Mouse (Mus musculus) MEL (cell line): Measurements from ENCODE around the gene Rab42. TPM values are rescaled to one million over a fixed set of nuclear protein-coding genes. Genes with fewer than 3 reads are reported as not detected.

ENCODE experiments used
- DNase-seq: peaks from one replicate; pipeline ENCODE4 v3.0.0; 2011; ENCODE audit warnings: low read depth, low spot score
- H3K27ac ChIP-seq: 2 replicates; pipeline ENCODE4 v1.5.1; 2012; ENCODE audit warnings: low read depth, mild to moderate bottlenecking, control low read depth, low read length, moderate library complexity; ENCODE audit not compliant: control insufficient read depth
- H3K27me3 ChIP-seq, 2 experiments: fragments of 150-350 bp in 1 of 2; sonication (generic) in 1 of 2; 2 replicates each; pipeline ENCODE4 v1.6.1; 2012; ENCODE audit warnings: low read length in 2 of 2, mild to moderate bottlenecking in 2 of 2, improper control_type of control experiment in 1 of 2, moderate library complexity in 1 of 2; ENCODE audit not compliant: insufficient read depth in 2 of 2, control insufficient read depth in 1 of 2
- H3K36me3 ChIP-seq, 2 experiments: 2 replicates each; pipeline ENCODE4 v1.6.1; 2012 to 2014; ENCODE audit warnings: low read length in 2 of 2, improper control_type of control experiment in 1 of 2, inconsistent platforms in 1 of 2, mild to moderate bottlenecking in 1 of 2; ENCODE audit not compliant: insufficient read depth in 2 of 2, control insufficient read depth in 1 of 2
- H3K4me1 ChIP-seq, 2 experiments: fragments of 150-350 bp in 1 of 2; sonication (generic) in 1 of 2; 2 replicates each; pipeline ENCODE4 v1.6.1; 2012; ENCODE audit warnings: low read length in 2 of 2, improper control_type of control experiment in 1 of 2, mild to moderate bottlenecking in 1 of 2; ENCODE audit not compliant: insufficient read depth in 2 of 2, control insufficient read depth in 1 of 2
- H3K4me3 ChIP-seq, 2 experiments: fragments of 150-350 bp in 1 of 2; sonication (generic) in 1 of 2; 2 replicates each; pipeline ENCODE4 v1.5.1; 2012; ENCODE audit warnings: low read depth in 2 of 2, low read length in 2 of 2, mild to moderate bottlenecking in 2 of 2, moderate library complexity in 2 of 2, control low read depth in 1 of 2, improper control_type of control experiment in 1 of 2; ENCODE audit not compliant: control insufficient read depth in 1 of 2, insufficient read depth in 1 of 2
- H3K79me2 ChIP-seq: 2 replicates; pipeline ENCODE4 v1.6.1; 2012; ENCODE audit warnings: mild to moderate bottlenecking, low read length, moderate library complexity; ENCODE audit not compliant: control insufficient read depth, poor library complexity, insufficient read depth
- H3K9ac ChIP-seq: 2 replicates; pipeline ENCODE4 v1.6.1; 2012; ENCODE audit warnings: low read depth, mild to moderate bottlenecking, control low read depth, low read length, moderate library complexity; ENCODE audit not compliant: control insufficient read depth, poor library complexity, severe bottlenecking
- H3K9me3 ChIP-seq: fragments of 150-350 bp; sonication (generic); replicated peaks from 2 replicates; pipeline ENCODE4 v1.6.1; 2012; ENCODE audit warnings: mild to moderate bottlenecking, low read length, improper control_type of control experiment, moderate library complexity; ENCODE audit not compliant: insufficient read depth
- BHLHE40 ChIP-seq: IDR thresholded peaks from 2 replicates; pipeline ENCODE4 v1.6.1; 2012; ENCODE audit warnings: low read depth, mild to moderate bottlenecking, inconsistent platforms, low read length, improper control_type of control experiment, borderline replicate concordance
- CTCF ChIP-seq, 3 experiments: IDR thresholded peaks in 2 of 3; conservative IDR thresholded peaks in 1 of 3; 2 replicates each; pipeline ENCODE4 v1.5.1; 2011 to 2012; ENCODE audit warnings: low read length in 3 of 3, low read depth in 2 of 3, mild to moderate bottlenecking in 2 of 3, improper control_type of control experiment in 1 of 3, inconsistent platforms in 1 of 3, mixed read lengths in 1 of 3, moderate library complexity in 1 of 3; ENCODE audit not compliant: control insufficient read depth in 1 of 3, insufficient read depth in 1 of 3, poor library complexity in 1 of 3, severe bottlenecking in 1 of 3
- E2F4 ChIP-seq: IDR thresholded peaks from 2 replicates; pipeline ENCODE4 v1.6.1; 2011; ENCODE audit warnings: low read depth, low read length, improper control_type of control experiment, borderline replicate concordance
- ETS1 ChIP-seq: IDR thresholded peaks from 2 replicates; pipeline ENCODE4 v1.6.1; 2012; ENCODE audit warnings: low read depth, mild to moderate bottlenecking, inconsistent platforms, low read length, improper control_type of control experiment, moderate library complexity
- GABPA ChIP-seq: IDR thresholded peaks from 2 replicates; pipeline ENCODE4 v1.6.1; 2012; ENCODE audit warnings: low read depth, mild to moderate bottlenecking, inconsistent platforms, low read length, improper control_type of control experiment, moderate library complexity
- MAFK ChIP-seq: IDR thresholded peaks from 2 replicates; pipeline ENCODE4 v1.6.1; 2011; ENCODE audit warnings: low read depth, mild to moderate bottlenecking, low read length, improper control_type of control experiment, borderline replicate concordance
- MAX ChIP-seq: IDR thresholded peaks from 2 replicates; pipeline ENCODE4 v1.6.1; 2011; ENCODE audit warnings: low read length, improper control_type of control experiment
- MAZ ChIP-seq: IDR thresholded peaks from 2 replicates; pipeline ENCODE4 v1.6.1; 2012; ENCODE audit warnings: low read depth, mild to moderate bottlenecking, inconsistent platforms, low read length, improper control_type of control experiment
- MXI1 ChIP-seq: IDR thresholded peaks from 2 replicates; pipeline ENCODE4 v1.6.1; 2011; ENCODE audit warnings: mild to moderate bottlenecking, low read depth, low read length, improper control_type of control experiment
- MYB ChIP-seq: IDR thresholded peaks from 2 replicates; pipeline ENCODE4 v1.6.1; 2011; ENCODE audit warnings: mild to moderate bottlenecking, low read depth, low read length, improper control_type of control experiment
- MYC ChIP-seq: IDR thresholded peaks from 2 replicates; pipeline ENCODE4 v1.6.1; 2011; ENCODE audit warnings: low read depth, mild to moderate bottlenecking, low read length, improper control_type of control experiment, moderate library complexity
- POLR2A ChIP-seq, 2 experiments: IDR thresholded peaks; 2 replicates each; pipeline ENCODE4 v1.6.1; 2011 to 2012; ENCODE audit warnings: low read length in 2 of 2, mild to moderate bottlenecking in 2 of 2, control low read depth in 1 of 2, improper control_type of control experiment in 1 of 2, low read depth in 1 of 2, moderate library complexity in 1 of 2; ENCODE audit not compliant: control insufficient read depth in 1 of 2, insufficient read depth in 1 of 2, poor library complexity in 1 of 2
- POLR2AphosphoS2 ChIP-seq: IDR thresholded peaks from 2 replicates; pipeline ENCODE4 v1.6.1; 2011; ENCODE audit warnings: low read length, improper control_type of control experiment
- POLR2AphosphoS5 ChIP-seq: IDR thresholded peaks from 2 replicates; pipeline ENCODE4 v1.6.1; 2012; ENCODE audit warnings: low read depth, borderline replicate concordance, mild to moderate bottlenecking, inconsistent platforms, low read length, moderate library complexity, mixed read lengths
- SIN3A ChIP-seq: IDR thresholded peaks from 2 replicates; pipeline ENCODE4 v1.6.1; 2012; ENCODE audit warnings: low read length, improper control_type of control experiment, inconsistent platforms
- SMC3 ChIP-seq: IDR thresholded peaks from 2 replicates; pipeline ENCODE4 v1.6.1; 2011; ENCODE audit warnings: low read depth, low read length, improper control_type of control experiment
- TAL1 ChIP-seq: IDR thresholded peaks from 2 replicates; pipeline ENCODE4 v1.6.1; 2012; ENCODE audit warnings: mild to moderate bottlenecking, inconsistent platforms, low read length, moderate library complexity, mixed read lengths
- TBP ChIP-seq: IDR thresholded peaks from 2 replicates; pipeline ENCODE4 v1.8.0; 2011; ENCODE audit warnings: low read depth, low read length, improper control_type of control experiment
- TCF12 ChIP-seq: IDR thresholded peaks from 2 replicates; pipeline ENCODE4 v1.6.1; 2014; ENCODE audit warnings: low read depth, mild to moderate bottlenecking, inconsistent platforms, low read length, improper control_type of control experiment, moderate library complexity
- UBTF ChIP-seq: IDR thresholded peaks from 2 replicates; pipeline ENCODE4 v1.6.1; 2012; ENCODE audit warnings: low read depth, mild to moderate bottlenecking, inconsistent platforms, low read length, improper control_type of control experiment, moderate library complexity, borderline replicate concordance; ENCODE audit not compliant: insufficient read depth
- USF1 ChIP-seq: IDR thresholded peaks from 2 replicates; pipeline ENCODE4 v1.6.1; 2014; ENCODE audit warnings: low read depth, mild to moderate bottlenecking, inconsistent platforms, low read length, improper control_type of control experiment, moderate library complexity
- USF2 ChIP-seq, 2 experiments: IDR thresholded peaks; 2 replicates each; pipeline ENCODE4 v1.6.1; 2011 to 2012; ENCODE audit warnings: improper control_type of control experiment in 2 of 2, low read length in 2 of 2, borderline replicate concordance in 1 of 2, inconsistent platforms in 1 of 2, low read depth in 1 of 2, mild to moderate bottlenecking in 1 of 2; ENCODE audit not compliant: insufficient read depth in 1 of 2
- ZKSCAN1 ChIP-seq: IDR thresholded peaks from 2 replicates; pipeline ENCODE4 v1.6.1; 2012; ENCODE audit warnings: low read depth, mild to moderate bottlenecking, inconsistent platforms, low read length, improper control_type of control experiment, moderate library complexity
- ZMIZ1 ChIP-seq: IDR thresholded peaks from 2 replicates; pipeline ENCODE4 v1.6.1; 2012; ENCODE audit warnings: low read depth, mild to moderate bottlenecking, inconsistent platforms, low read length, improper control_type of control experiment, moderate library complexity
- ZNF384 ChIP-seq: IDR thresholded peaks from 2 replicates; pipeline ENCODE4 v1.6.1; 2012; ENCODE audit warnings: low read depth, mild to moderate bottlenecking, inconsistent platforms, low read length, improper control_type of control experiment
- polyA plus RNA-seq, 2 experiments: library from polyadenylated mRNA; stranded (reverse) in 1 of 2; unstranded in 1 of 2; fragments of >175 nt in 1 of 2; fragments of >200 nt in 1 of 2; gene quantifications; 2 replicates each; pipeline versions ENCODE4 v1.2.1 to v1.2.4; 2012; ENCODE audit warnings: low replicate concordance in 2 of 2, low read depth in 1 of 2; ENCODE audit not compliant: insufficient read length in 2 of 2, insufficient read depth in 1 of 2, missing spikeins in 1 of 2
- total RNA-seq: library from RNA; depleted of rRNA; stranded (reverse); fragments of 300-350 nt; gene quantifications from 2 replicates; pipeline ENCODE4 v1.2.3, GENCODE M21; 2012

Rab42 gene
- total and polyA plus RNA-seq, 3 experiments = 0.40 to 0.85 TPM; not detected in 1

GRCm38 (mm10) chr4:132311209-132311608 is 8.0 kb upstream of the Rab42 start (continued):
- no peak for TF ChIP-seq SMC3
- TF ChIP-seq TAL1 = no peak

- TF ChIP-seq POLR2A (IDR thresholded peaks at IDR 0.05; ENCODE audit: control insufficient read depth in 1 of 2, insufficient read depth in 1 of 2, low read depth in 1 of 2, low read length in 2 of 2, poor library complexity in 1 of 2) (peak; percentile 29 to 37; a peak in 2 of 4 replicates), ETS1 (no peak), MYB (no peak; the same call in 1 of the 2 replicates), SIN3A (peak; percentile 13; the same call in 1 of the 2 replicates), TBP (peak; percentile 36; the same call in 1 of the 2 replicates), CTCF (IDR thresholded peaks at IDR 0.05 in 2 of 3, conservative IDR thresholded peaks at IDR 0.05 in 1 of 3; ENCODE audit: control insufficient read depth in 1 of 3, insufficient read depth in 1 of 3, low read depth in 2 of 3, low read length in 3 of 3, poor library complexity in 1 of 3, severe bottlenecking in 1 of 3) (peak in 2 of 3 experiments; percentile 55 to 68; a peak in 4 of 6 replicates), MXI1 (peak; percentile 66; the same call in 1 of the 2 replicates)
- H3K36me3 ChIP-seq = peaks cover 12 to 22% of the 10 kb centered on the region in 2 experiments
- H3K4me3 ChIP-seq = peak overlapping the region; percentile 52 to 89
- peaks cover 18% of the 10 kb centered on the region for H3K79me2 ChIP-seq
- no peaks in the 10 kb centered on the region for H3K9me3 ChIP-seq
- H3K27me3 ChIP-seq = no peaks in the 10 kb centered on the region
- peak; percentile 81 for DNase-seq
- peaks cover 0 to 14% of the 10 kb centered on the region in 2 experiments; a peak in 2 of 4 replicates for H3K4me1 ChIP-seq
- H3K27ac ChIP-seq = peak overlapping the region; percentile 98
- peak overlapping the region; percentile 98 for H3K9ac ChIP-seq
Measured at GRCm38 (mm10) chr4:132309849-132310472, 6.8 kb upstream of the Rab42 start.

- Histone ChIP-seq H3K4me1 (peaks cover 0 to 16% of the 10 kb centered on the region in 2 experiments; a peak in 2 of 4 replicates), H3K9me3 (no peaks in the 10 kb centered on the region), H3K4me3 (peak overlapping the region; percentile 52 to 89), H3K36me3 (peaks cover 12 to 22% of the 10 kb centered on the region in 2 experiments), H3K27me3 (no peaks in the 10 kb centered on the region), H3K9ac (peak overlapping the region; percentile 98), H3K27ac (peak overlapping the region; percentile 98), H3K79me2 (peaks cover 18% of the 10 kb centered on the region)
- peak; percentile 75 for DNase-seq
- TF ChIP-seq GABPA (no peak), POLR2AphosphoS2 (peak; percentile 73), USF1 (no peak), ZKSCAN1 (no peak), MYB (peak; percentile 54; the same call in 1 of the 2 replicates), POLR2AphosphoS5 (no peak), TBP (0 out of 2 replicates have a peak, but pooled peaks have one; percentile 9), ZMIZ1 (peak; percentile 68), MYC (no peak), BHLHE40 (peak; percentile 59; the same call in 1 of the 2 replicates), SIN3A (peak; percentile 70), E2F4 (no peak), TCF12 (peak; percentile 89), ETS1 (peak; percentile 81), CTCF (IDR thresholded peaks at IDR 0.05 in 2 of 3, conservative IDR thresholded peaks at IDR 0.05 in 1 of 3; ENCODE audit: control insufficient read depth in 1 of 3, insufficient read depth in 1 of 3, low read depth in 2 of 3, low read length in 3 of 3, poor library complexity in 1 of 3, severe bottlenecking in 1 of 3) (no peak), UBTF (no peak), ZNF384 (0 out of 2 replicates have a peak, but pooled peaks have one; percentile 35), MAZ (no peak), MAFK (peak; percentile 82; the same call in 1 of the 2 replicates), MAX (peak; percentile 51; the same call in 1 of the 2 replicates), USF2 (IDR thresholded peaks at IDR 0.05; ENCODE audit: borderline replicate concordance in 1 of 2, insufficient read depth in 1 of 2, low read depth in 1 of 2, low read length in 2 of 2) (0 out of 4 replicates have a peak, but pooled peaks of 1 of the 2 experiments have one; percentile 5)
Measured at GRCm38 (mm10) chr4:132309140-132309848, 6.1 kb upstream of the Rab42 start.
